Mouse (Mus musculus): ENCODE measurements around the gene Fa2h. TPM values are rescaled to one million over a fixed set of nuclear protein-coding genes. Genes with fewer than 3 reads are reported as not detected.

Fa2h gene
- polyA plus RNA-seq, 1 experiment from 2014 or later: 0.17 TPM

DNA sequence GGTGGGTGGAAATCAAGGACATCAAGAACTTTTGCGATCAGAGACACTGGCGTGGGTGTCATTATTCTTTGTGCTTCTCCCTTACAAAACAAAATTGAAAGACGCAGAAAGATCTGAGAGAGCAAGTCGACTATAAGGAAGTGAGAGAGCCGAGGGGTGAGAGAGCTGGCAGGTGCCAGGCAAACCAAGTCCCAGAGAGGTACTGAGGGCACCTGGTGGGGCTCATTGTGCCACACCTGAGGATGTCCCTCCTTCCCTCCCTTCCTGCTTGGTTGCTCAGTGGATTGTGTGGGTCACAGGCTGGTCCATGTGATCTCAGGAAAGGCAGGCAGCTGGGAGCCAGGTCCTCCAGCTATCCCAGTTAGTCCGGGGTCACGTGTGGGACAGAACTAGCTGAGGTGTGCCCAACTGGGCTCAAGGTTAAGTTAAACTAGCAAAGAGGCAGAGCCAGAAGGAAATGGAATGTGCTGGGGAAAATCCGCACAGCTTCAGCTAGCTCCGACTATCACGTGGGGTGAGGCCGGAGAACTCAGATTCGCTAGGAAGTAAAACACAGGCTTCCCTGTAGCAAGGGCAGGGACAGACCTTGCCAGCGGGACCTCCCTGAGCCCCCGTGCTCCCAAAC, 26.9 kb downstream of the Fa2h start:
- no peaks in the 10 kb centered on the region for H3K4me1 ChIP-seq (ENCODE audit: control insufficient read depth, insufficient read depth, low read length)
- H3K9me3 ChIP-seq (replicated peaks; ENCODE audit: control insufficient read depth, low read length): no peaks in the 10 kb centered on the region
- no peaks in the 10 kb centered on the region for H3K36me3 ChIP-seq (ENCODE audit: control insufficient read depth, insufficient read depth)
- no peak overlapping the region for H3K27ac ChIP-seq (ENCODE audit: low read length)
- 35% methylated on average over 14 of the region's 14 CpGs for WGBS
- no peak for ATAC-seq (replicated peaks; ENCODE audit: extremely low read depth, insufficient read depth, low FRiP score)
- H3K4me3 ChIP-seq (ENCODE audit: low read length): no peak overlapping the region; the same call in 1 of the 2 replicates
- H3K9ac ChIP-seq (ENCODE audit: low read length): peak overlapping the region; percentile 52; the same call in 1 of the 2 replicates
- H3K4me2 ChIP-seq (ENCODE audit: low read depth, low read length): peak overlapping the region; percentile 55
- no peaks in the 10 kb centered on the region for H3K27me3 ChIP-seq (ENCODE audit: control insufficient read depth, insufficient read depth, low read length)

DNA sequence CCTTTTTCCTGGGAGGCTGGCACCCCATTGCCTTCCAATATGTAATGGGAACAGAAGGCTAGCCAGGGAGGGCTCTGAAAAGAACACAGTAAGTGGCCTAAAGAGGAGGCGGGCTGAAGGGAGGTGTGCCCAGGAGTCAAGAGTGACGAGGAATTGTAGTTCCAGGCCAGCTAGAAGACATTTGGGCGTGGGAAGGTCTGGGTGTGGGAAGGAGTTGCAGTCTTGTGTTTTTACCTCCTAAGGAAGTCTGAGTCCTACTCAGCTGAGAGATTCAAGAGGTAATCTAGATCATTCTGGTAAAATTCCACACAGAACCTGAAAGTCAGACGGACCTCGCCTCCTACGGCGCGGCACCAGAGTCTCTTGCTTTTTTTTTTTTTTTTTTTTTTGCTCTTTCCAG, 30.1 kb downstream of the Fa2h start:
- no peaks in the 10 kb centered on the region for H3K9me3 ChIP-seq (replicated peaks; ENCODE audit: control insufficient read depth, low read length)
- H3K27ac ChIP-seq (ENCODE audit: low read length): no peak overlapping the region
- H3K4me3 ChIP-seq (ENCODE audit: low read length): no peak overlapping the region
- no peaks in the 10 kb centered on the region for H3K27me3 ChIP-seq (ENCODE audit: control insufficient read depth, insufficient read depth, low read length)
- ATAC-seq (replicated peaks; ENCODE audit: extremely low read depth, insufficient read depth, low FRiP score): no peak
- H3K4me1 ChIP-seq (ENCODE audit: control insufficient read depth, insufficient read depth, low read length): no peaks in the 10 kb centered on the region
- 74% methylated on average over 8 of the region's 8 CpGs for WGBS
- H3K4me2 ChIP-seq (ENCODE audit: low read depth, low read length): no peak overlapping the region
- H3K36me3 ChIP-seq (ENCODE audit: control insufficient read depth, insufficient read depth): no peaks in the 10 kb centered on the region
- no peak overlapping the region for H3K9ac ChIP-seq (ENCODE audit: low read length)

DNA sequence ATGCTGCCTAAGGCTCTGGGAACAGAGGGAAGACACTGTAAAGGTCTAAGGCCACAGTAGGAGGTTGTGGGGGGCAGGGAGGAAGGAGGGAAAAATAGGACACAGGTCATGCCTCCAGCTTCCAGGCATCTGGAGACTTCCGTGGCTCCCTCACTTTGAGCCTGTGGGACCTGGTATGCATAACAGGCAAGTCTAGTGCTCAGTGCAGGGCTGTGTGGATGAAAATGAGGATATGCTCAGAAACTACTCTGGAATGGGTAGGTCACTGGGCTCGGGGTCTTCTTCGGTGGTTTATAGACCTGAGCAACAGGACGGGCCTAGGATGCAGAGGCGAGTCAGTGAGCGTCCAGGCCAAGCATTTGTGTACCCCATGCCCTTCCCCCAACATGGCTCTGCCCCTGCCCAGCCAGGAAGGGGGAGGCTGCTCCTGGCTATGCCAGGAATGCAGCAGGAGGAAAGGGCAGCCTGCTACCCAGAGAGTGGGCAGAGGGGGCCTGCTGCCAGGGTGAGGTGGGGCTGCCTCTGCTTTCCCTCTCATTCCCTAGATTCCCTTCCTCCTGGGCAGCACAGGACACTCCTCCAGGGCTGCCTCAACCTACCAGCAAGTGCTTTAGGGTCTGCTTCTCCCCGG, 32.9 kb downstream of the Fa2h start:
- Histone ChIP-seq H3K9me3 (replicated peaks; ENCODE audit: control insufficient read depth, low read length) (no peaks in the 10 kb centered on the region), H3K27ac (ENCODE audit: low read length) (no peak overlapping the region), H3K36me3 (ENCODE audit: control insufficient read depth, insufficient read depth) (no peaks in the 10 kb centered on the region), H3K4me2 (ENCODE audit: low read depth, low read length) (no peak overlapping the region), H3K27me3 (ENCODE audit: control insufficient read depth, insufficient read depth, low read length) (no peaks in the 10 kb centered on the region), H3K9ac (ENCODE audit: low read length) (no peak overlapping the region), H3K4me1 (ENCODE audit: control insufficient read depth, insufficient read depth, low read length) (no peaks in the 10 kb centered on the region), H3K4me3 (ENCODE audit: low read length) (no peak overlapping the region)
- no peak for ATAC-seq (replicated peaks; ENCODE audit: extremely low read depth, insufficient read depth, low FRiP score)
- 57% methylated on average over 7 of the region's 7 CpGs for WGBS

DNA sequence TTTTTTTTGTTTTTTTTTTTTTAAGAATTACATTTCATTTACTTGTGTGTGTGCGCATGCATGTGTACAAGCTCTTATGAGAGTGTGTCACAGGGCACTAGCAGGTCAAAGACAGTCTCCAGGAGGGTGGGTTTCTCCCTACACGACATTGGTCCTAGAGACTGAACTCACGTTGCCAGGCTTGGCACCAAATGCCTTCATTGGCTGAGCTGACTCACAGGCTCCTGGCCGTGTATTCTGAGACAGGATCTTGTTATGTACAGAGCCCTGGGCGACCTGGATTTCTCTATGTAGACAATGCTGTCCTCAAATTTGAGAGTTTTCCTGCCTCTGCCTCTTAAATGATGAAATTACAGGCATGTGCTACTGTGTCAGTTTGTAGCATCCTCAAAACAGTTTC, 33.7 kb downstream of the Fa2h start:
- Histone ChIP-seq H3K27ac (ENCODE audit: low read length) (no peak overlapping the region), H3K4me3 (ENCODE audit: low read length) (no peak overlapping the region), H3K4me2 (ENCODE audit: low read depth, low read length) (no peak overlapping the region), H3K9me3 (replicated peaks; ENCODE audit: control insufficient read depth, low read length) (no peaks in the 10 kb centered on the region), H3K9ac (ENCODE audit: low read length) (no peak overlapping the region), H3K36me3 (ENCODE audit: control insufficient read depth, insufficient read depth) (no peaks in the 10 kb centered on the region), H3K27me3 (ENCODE audit: control insufficient read depth, insufficient read depth, low read length) (no peaks in the 10 kb centered on the region), H3K4me1 (ENCODE audit: control insufficient read depth, insufficient read depth, low read length) (no peaks in the 10 kb centered on the region)
- ATAC-seq (replicated peaks; ENCODE audit: extremely low read depth, insufficient read depth, low FRiP score): no peak
- WGBS: 64% methylated on average over 5 of the region's 5 CpGs

DNA sequence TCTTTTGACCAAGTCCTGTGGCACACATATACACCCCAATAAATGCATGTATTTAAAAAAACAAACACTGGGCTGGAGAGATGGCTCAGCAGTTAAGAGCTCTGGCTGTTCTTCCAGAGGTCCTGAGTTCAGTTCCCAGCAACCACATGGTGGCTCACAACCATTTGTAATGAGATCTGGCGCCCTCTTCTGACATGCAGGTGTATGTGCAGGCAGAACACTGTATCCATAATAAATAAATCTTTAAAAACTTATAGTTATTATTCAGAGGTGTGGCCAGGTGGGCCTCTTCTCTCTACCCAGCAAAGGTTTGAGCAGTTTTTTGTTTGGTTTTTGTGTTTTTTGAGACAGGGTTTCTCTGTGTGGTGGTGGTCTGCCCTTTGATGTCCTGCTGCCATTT, 34.7 kb downstream of the Fa2h start:
- ATAC-seq (replicated peaks; ENCODE audit: extremely low read depth, insufficient read depth, low FRiP score): no peak
- H3K27me3 ChIP-seq (ENCODE audit: control insufficient read depth, insufficient read depth, low read length): no peaks in the 10 kb centered on the region
- no peak overlapping the region for H3K4me2 ChIP-seq (ENCODE audit: low read depth, low read length)
- H3K36me3 ChIP-seq (ENCODE audit: control insufficient read depth, insufficient read depth): no peaks in the 10 kb centered on the region
- no peak overlapping the region for H3K4me3 ChIP-seq (ENCODE audit: low read length)
- H3K9me3 ChIP-seq (replicated peaks; ENCODE audit: control insufficient read depth, low read length): no peaks in the 10 kb centered on the region
- WGBS: 45% methylated on average over 1 of the region's 1 CpGs
- no peak overlapping the region for H3K27ac ChIP-seq (ENCODE audit: low read length)
- H3K4me1 ChIP-seq (ENCODE audit: control insufficient read depth, insufficient read depth, low read length): no peaks in the 10 kb centered on the region
- H3K9ac ChIP-seq (ENCODE audit: low read length): no peak overlapping the region

DNA sequence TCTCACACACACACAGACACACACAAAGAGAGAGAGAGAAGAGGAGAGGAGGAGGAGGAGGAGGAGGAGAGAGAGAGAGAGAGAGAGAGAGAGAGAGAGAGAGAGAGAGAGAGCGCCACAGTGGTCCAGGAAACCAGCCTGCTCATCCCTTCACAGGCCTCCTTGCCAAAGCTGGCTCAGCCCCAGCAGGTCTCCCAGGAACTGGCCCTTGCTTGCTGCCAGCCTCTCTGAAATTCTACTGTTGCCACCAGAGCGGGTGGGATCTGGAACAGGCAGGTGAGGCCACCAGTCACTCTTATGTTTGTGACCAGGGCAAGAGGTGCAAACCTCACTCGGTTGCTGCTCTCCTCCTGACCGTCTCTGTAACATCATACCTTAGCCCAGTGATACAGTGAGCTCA, 36.2 kb downstream of the Fa2h start:
- WGBS: 72% methylated on average over 4 of the region's 4 CpGs
- no peaks in the 10 kb centered on the region for H3K27me3 ChIP-seq (ENCODE audit: control insufficient read depth, insufficient read depth, low read length)
- no peaks in the 10 kb centered on the region for H3K4me1 ChIP-seq (ENCODE audit: control insufficient read depth, insufficient read depth, low read length)

DNA sequence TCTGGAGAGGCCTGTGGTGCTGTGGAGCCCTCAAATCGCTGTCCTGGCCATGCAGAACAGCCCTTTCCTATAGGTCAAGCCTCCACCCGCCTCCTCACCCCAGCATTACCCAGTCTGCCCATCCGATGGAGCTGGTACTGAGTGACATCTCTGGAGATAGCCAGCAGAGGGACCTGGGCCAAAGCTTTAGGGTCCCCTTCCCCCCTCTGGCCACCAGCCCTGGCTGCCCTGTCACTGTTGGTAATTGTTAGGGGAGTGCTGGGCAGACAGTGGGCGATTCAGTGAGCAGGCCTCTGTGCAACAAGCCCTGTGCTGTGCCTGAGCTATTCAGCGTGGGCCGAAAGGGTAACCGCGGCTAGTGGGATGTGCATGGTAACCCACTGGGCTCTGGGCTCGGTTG, 40.1 kb downstream of the Fa2h start:
- Histone ChIP-seq H3K4me3 (ENCODE audit: low read length) (no peak overlapping the region), H3K27ac (ENCODE audit: low read length) (no peak overlapping the region), H3K9me3 (replicated peaks; ENCODE audit: control insufficient read depth, low read length) (no peaks in the 10 kb centered on the region), H3K36me3 (ENCODE audit: control insufficient read depth, insufficient read depth) (no peaks in the 10 kb centered on the region), H3K4me1 (ENCODE audit: control insufficient read depth, insufficient read depth, low read length) (no peaks in the 10 kb centered on the region), H3K27me3 (ENCODE audit: control insufficient read depth, insufficient read depth, low read length) (no peaks in the 10 kb centered on the region), H3K4me2 (ENCODE audit: low read depth, low read length) (no peak overlapping the region), H3K9ac (ENCODE audit: low read length) (no peak overlapping the region)
- ATAC-seq (replicated peaks; ENCODE audit: extremely low read depth, insufficient read depth, low FRiP score): no peak
- 80% methylated on average over 9 of the region's 9 CpGs for WGBS

More for the DNA sequence above, 36.2 kb downstream of the Fa2h start:
- ATAC-seq (replicated peaks; ENCODE audit: extremely low read depth, insufficient read depth, low FRiP score): no peak
- H3K36me3 ChIP-seq (ENCODE audit: control insufficient read depth, insufficient read depth): no peaks in the 10 kb centered on the region
- no peak overlapping the region for H3K9ac ChIP-seq (ENCODE audit: low read length)
- H3K4me2 ChIP-seq (ENCODE audit: low read depth, low read length): no peak overlapping the region
- no peak overlapping the region for H3K4me3 ChIP-seq (ENCODE audit: low read length)
- H3K27ac ChIP-seq (ENCODE audit: low read length): no peak overlapping the region
- no peaks in the 10 kb centered on the region for H3K9me3 ChIP-seq (replicated peaks; ENCODE audit: control insufficient read depth, low read length)

DNA sequence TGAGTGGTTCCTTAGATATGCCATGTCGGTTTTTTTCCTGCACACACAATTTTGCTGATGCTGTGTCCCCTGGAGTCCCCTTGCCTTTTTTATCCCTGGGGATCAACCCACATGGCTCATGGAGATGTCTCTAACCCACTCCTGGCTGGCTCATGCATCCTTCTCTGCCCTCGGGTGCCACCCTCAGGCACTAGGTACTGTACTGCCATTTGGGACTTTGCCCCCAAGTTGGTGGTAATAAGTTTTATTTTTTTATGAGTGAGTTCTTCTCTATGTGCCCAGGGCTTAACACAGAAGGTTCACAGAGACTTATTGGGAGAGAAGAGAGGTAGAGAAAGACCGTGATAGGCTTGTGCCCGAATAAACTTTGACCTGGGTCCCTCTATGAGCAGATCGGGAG, 41.3 kb downstream of the Fa2h start:
- 77% methylated on average over 5 of the region's 5 CpGs for WGBS
- no peaks in the 10 kb centered on the region for H3K36me3 ChIP-seq (ENCODE audit: control insufficient read depth, insufficient read depth)

DNA sequence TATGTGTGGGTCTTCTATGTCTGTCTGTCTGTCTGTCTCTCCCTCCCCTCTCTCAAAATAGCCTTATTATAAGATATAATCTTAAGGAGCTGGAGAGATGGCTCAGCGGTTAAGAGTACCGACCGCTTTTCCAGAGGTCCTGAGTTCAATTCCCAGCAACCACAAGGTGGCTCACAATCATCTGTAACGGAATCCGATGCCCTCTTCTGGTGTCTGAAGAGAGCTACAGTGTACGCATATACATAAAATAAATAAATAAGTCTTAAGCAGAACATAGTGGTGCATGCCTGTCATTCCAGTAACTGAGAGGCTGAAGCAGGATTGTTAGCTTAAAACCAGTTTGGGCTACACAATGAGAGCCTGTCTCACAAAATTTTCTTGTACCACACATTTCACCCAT, 43.0 kb downstream of the Fa2h start:
- Histone ChIP-seq H3K9ac (ENCODE audit: low read length) (no peak overlapping the region), H3K36me3 (ENCODE audit: control insufficient read depth, insufficient read depth) (no peaks in the 10 kb centered on the region), H3K4me2 (ENCODE audit: low read depth, low read length) (no peak overlapping the region), H3K9me3 (replicated peaks; ENCODE audit: control insufficient read depth, low read length) (no peaks in the 10 kb centered on the region), H3K27me3 (ENCODE audit: control insufficient read depth, insufficient read depth, low read length) (no peaks in the 10 kb centered on the region), H3K4me3 (ENCODE audit: low read length) (no peak overlapping the region), H3K27ac (ENCODE audit: low read length) (no peak overlapping the region), H3K4me1 (ENCODE audit: control insufficient read depth, insufficient read depth, low read length) (no peaks in the 10 kb centered on the region)
- ATAC-seq (replicated peaks; ENCODE audit: extremely low read depth, insufficient read depth, low FRiP score): no peak
- WGBS: 80% methylated on average over 6 of the region's 6 CpGs

More for the DNA sequence above, 41.3 kb downstream of the Fa2h start:
- no peaks in the 10 kb centered on the region for H3K27me3 ChIP-seq (ENCODE audit: control insufficient read depth, insufficient read depth, low read length)
- no peak overlapping the region for H3K27ac ChIP-seq (ENCODE audit: low read length)
- no peaks in the 10 kb centered on the region for H3K4me1 ChIP-seq (ENCODE audit: control insufficient read depth, insufficient read depth, low read length)
- H3K9ac ChIP-seq (ENCODE audit: low read length): no peak overlapping the region
- no peak overlapping the region for H3K4me2 ChIP-seq (ENCODE audit: low read depth, low read length)
- no peaks in the 10 kb centered on the region for H3K9me3 ChIP-seq (replicated peaks; ENCODE audit: control insufficient read depth, low read length)
- no peak overlapping the region for H3K4me3 ChIP-seq (ENCODE audit: low read length)
- ATAC-seq (replicated peaks; ENCODE audit: extremely low read depth, insufficient read depth, low FRiP score): no peak

Measured in heart, embryonic 16.5 days (tissue).